Mouse (Mus musculus) brown adipose tissue, adult 24 weeks (tissue): ENCODE results near the gene Coa7. TPM values are rescaled to one million over a fixed set of nuclear protein-coding genes. Genes with fewer than 3 reads are reported as not detected.
A peak's percentile ranks its signal among the peaks of the same experiment; 100 is the strongest.

ENCODE experiments used
- H3K27ac ChIP-seq: fragments of 200-500 bp; replicated peaks from 2 replicates; pipeline ENCODE4 v1.5.1; 2012; ENCODE audit warnings: low read depth, mild to moderate bottlenecking, low read length
- H3K4me1 ChIP-seq: fragments of 200-500 bp; 2 replicates; pipeline ENCODE4 v1.6.1; 2012; ENCODE audit warnings: low read length, mixed read lengths; ENCODE audit not compliant: control insufficient read depth, insufficient read depth, insufficient read length
- H3K4me3 ChIP-seq: fragments of 200-500 bp; 2 replicates; pipeline ENCODE4 v1.5.1; 2012; ENCODE audit warnings: low read depth, mild to moderate bottlenecking, low read length, moderate library complexity; ENCODE audit not compliant: insufficient read depth
- polyA plus RNA-seq: library from polyadenylated mRNA; stranded (reverse); fragments of >200 nt; gene quantifications from 2 replicates; pipeline ENCODE4 v1.2.4, GENCODE M21; 2012; ENCODE audit not compliant: missing spikeins, insufficient read depth, insufficient read length

Coa7 gene
- polyA plus RNA-seq, result 36.8 and 56.8 TPM in 2 replicates

DNA sequence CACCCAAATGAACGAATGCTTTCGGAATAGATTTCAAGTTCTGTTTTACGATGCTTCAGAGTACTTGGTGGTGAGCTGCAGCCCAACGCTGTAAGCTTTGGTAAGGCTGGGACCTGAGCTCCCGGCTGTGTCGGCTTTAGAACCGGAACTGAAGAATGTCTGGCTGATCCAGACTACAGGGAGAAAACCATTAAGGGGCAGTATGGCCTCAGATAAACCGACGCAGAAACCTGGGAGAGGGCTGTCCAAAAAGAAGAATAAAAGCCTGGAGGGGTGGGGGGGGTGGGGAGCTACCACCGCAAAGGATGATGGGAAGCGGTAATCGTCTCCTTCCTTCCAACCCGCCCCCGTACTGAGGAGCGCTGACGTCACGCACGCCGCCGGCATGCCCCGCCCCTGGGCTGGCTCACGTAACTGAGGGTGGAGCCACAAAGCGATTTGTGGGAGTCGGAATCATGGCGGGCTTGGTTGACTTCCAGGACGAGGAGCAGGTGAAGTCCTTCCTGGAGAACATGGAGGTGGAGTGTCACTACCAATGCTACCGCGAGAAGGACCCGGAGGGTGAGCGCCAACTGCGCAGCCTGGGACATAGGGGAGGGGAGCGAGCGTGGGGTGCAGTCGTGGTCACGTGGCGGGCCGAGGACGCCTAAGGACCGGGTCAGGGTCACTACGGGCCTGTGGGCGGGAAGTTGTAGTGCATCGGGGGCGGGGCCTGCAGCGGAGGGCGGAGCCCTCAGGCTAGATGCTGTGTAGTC, at the start of gene Coa7:
Gene Coa7, plus strand, starts transcription at position 411 of the 755 bp plus-strand sequence.
- Histone ChIP-seq H3K4me3 (peak within 1 kb of the TSS; percentile 84), H3K27ac (peak within 1 kb of the TSS; percentile 96), H3K4me1 (peaks cover 3% of the 10 kb centered on the region; the same call in 1 of the 2 replicates)

- H3K4me1 ChIP-seq, result peaks cover 6% of the 10 kb centered on the region; the same call in 1 of the 2 replicates
- peak overlapping the region; percentile 75 for H3K27ac ChIP-seq
- peak overlapping the region; percentile 93 for H3K4me3 ChIP-seq
Measured at GRCm38 (mm10) chr4:108300266-108300665, 27.7 kb upstream of the Coa7 start.

- Histone ChIP-seq H3K27ac (peak within 1 kb of the TSS; percentile 75), H3K4me1 (peaks cover 6% of the 10 kb centered on the region; the same call in 1 of the 2 replicates), H3K4me3 (peak within 1 kb of the TSS; percentile 93)
Measured at GRCm38 (mm10) chr4:108300670-108301373, 27.1 kb upstream of the Coa7 start, which contains the start of gene Zyg11b. Gene Zyg11b, minus strand, starts transcription at chr4:108301096.

DNA sequence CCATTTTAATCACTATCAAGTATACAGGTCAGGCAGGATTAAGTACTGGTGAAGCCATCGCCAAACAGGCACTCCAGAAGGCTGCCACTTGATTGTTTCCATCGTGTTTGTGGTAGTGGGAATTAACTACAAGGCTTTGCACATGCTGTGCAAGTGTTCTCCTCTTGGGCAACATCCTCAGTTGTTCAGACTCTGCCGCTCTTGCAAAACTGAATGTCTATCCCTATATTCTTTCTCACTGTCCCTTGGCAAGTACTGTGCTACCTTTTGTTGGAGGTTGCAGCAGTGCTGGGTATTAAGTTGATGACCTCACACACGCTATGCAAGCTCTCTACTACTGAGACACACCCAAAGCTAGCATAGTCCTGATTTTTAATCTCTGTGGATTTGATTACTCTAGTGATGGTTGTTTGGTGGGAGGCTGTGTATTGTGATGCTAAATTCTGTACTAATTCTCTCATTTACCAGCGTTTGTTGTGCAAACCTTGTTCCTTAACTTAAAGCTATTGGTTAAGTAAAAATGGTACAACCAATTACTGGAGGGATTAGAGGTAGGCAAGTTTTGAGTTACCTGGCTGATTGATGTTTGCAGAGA, 25.5 kb upstream of the Coa7 start:
- Histone ChIP-seq H3K27ac (no peak overlapping the region), H3K4me3 (no peak overlapping the region), H3K4me1 (peaks cover 6% of the 10 kb centered on the region; the same call in 1 of the 2 replicates)

GRCm38 (mm10) chr4:108310706-108311105, 17.2 kb upstream of the Coa7 start:
- Histone ChIP-seq H3K4me3 (no peak overlapping the region), H3K27ac (no peak overlapping the region), H3K4me1 (no peaks in the 10 kb centered on the region)

DNA sequence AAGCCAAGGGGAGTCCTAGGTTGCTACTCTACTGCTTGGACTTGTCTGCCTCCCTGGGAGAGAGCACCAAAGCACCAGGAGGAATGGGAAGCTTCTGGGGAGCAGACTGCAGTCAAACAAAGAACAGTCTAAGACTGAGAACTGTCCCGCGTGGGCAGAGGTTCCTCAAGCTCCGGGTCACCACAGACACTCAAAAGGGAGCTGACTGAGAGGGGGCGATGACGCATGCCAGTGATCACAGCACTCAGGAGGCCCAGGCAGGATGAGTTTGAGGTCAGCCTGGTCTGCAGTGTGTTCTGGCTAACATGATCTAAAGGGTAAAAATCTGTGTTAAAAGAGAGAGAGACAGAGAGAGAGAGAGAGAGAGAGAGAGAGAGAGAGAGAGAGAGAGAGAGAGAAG, 13.9 kb upstream of the Coa7 start:
- H3K4me3 ChIP-seq, result no peak overlapping the region
- H3K4me1 ChIP-seq, result 0 out of 2 replicates have a peak, but pooled peaks cover 2% of the 10 kb centered on the region
- no peak overlapping the region for H3K27ac ChIP-seq

DNA sequence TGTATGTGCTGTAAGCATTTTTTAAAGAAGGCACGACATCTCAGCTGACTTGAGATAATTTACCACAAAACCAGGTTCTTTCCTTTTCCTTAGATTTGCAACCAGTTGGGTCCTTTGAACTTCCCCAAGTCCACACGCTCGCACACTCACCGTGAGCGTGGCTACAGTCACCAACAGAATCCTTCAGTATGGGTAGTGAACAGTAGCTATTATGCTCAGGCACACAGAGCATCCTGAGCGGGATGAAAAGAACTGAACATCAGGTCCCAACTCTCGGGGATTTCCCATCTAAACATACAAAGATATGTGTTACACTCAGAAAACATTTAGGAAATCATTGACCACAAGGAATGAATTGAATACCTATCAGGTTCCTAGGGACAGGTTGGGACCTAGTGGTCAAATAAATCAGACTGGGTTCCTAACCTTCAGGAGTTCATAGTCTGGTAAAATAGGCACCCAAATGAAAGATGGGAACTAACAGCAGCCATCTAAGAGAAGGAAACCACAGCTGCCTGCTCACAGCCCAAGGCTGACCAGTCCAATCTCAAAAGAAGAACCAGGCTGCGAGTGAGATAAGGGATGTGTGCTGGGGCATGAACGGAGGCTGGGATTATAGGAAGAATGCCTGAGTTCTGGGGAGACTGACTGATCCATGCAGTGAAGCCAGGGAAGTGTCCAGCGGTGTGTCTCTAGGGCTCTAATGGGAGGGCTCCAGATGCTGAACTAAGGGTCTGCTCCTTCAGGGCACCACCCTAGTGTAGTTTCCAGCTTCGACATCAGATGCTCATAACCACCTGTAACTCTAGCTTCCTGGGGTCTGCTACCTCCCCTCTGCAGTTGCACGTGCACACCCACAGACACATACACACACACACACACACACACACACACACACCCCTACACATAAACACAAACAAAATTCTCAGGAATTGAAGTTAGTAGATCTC, 10.0 kb upstream of the Coa7 start:
- H3K4me1 ChIP-seq, result 0 out of 2 replicates have a peak, but pooled peaks cover 2% of the 10 kb centered on the region
- no peak overlapping the region for H3K27ac ChIP-seq
- H3K4me3 ChIP-seq, result no peak overlapping the region

DNA sequence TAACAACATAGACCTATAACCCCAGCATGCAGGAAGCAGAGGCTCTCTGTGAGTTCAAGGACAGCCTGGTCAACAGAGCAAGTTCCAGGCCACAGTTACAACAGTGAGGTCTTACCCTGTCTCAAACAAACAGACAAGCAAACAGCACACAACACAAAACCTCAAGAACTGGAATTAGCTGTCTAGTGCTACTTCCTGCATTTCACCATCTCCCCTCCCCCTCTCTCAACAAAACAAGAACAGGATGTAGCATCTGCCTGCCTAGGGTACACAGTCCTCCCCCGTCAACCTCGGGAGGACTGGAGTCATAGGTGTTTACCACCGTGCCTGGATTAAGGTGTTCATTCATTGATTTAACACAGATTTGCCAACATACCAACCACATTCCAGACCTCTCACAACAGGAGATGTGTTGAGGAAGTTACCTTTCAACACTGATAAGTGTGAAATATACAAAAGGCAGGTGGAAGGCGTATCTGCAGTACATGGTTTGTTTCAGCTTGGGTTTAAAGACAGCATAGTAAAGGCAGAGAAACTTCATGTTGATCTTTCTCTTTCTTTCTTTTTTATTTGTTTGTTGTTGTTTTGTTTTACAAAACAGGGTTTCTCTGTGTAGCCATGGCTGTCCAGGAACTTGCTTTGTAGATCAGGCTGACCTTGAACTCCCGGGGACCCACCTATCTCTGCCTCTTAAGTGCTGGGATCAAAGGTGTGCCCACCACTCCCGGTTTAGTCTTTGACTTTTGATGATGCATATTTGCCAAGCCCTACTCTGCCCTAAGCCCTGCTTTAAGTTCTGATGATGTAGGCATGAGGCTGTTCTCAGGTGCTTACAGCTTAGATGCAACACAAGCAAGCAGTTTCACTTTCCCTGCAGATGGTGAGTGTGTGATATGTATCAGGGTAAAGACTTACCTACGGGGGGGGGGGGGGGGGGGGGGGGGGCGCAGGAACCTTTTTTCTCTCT, 9.0 kb upstream of the Coa7 start:
- H3K4me1 ChIP-seq, result 0 out of 2 replicates have a peak, but pooled peaks cover 2% of the 10 kb centered on the region

GRCm38 (mm10) chr4:108319747-108320146, 8.2 kb upstream of the Coa7 start:
- H3K4me3 ChIP-seq, result no peak overlapping the region

More for the DNA sequence above, 9.0 kb upstream of the Coa7 start:
- H3K4me3 ChIP-seq, result no peak overlapping the region
- H3K27ac ChIP-seq, result no peak overlapping the region

GRCm38 (mm10) chr4:108320627-108321380, 7.1 kb upstream of the Coa7 start:
- Histone ChIP-seq H3K4me1 (0 out of 2 replicates have a peak, but pooled peaks cover 2% of the 10 kb centered on the region), H3K4me3 (no peak overlapping the region), H3K27ac (no peak overlapping the region)

More at GRCm38 (mm10) chr4:108319747-108320146, 8.2 kb upstream of the Coa7 start:
- 0 out of 2 replicates have a peak, but pooled peaks cover 2% of the 10 kb centered on the region for H3K4me1 ChIP-seq
- H3K27ac ChIP-seq, result no peak overlapping the region

- no peak overlapping the region for H3K27ac ChIP-seq
- H3K4me1 ChIP-seq, result 0 out of 2 replicates have a peak, but pooled peaks cover 2% of the 10 kb centered on the region
- no peak overlapping the region for H3K4me3 ChIP-seq
Measured at GRCm38 (mm10) chr4:108323588-108323987, 4.4 kb upstream of the Coa7 start.

GRCm38 (mm10) chr4:108327071-108327579, 815 bp upstream of the Coa7 start:
- H3K27ac ChIP-seq, result peak overlapping the region; percentile 90

More at GRCm38 (mm10) chr4:108327071-108327579, 815 bp upstream of the Coa7 start:
- Histone ChIP-seq H3K4me1 (peaks cover 3% of the 10 kb centered on the region; the same call in 1 of the 2 replicates), H3K4me3 (peak overlapping the region; percentile 73)
